Mouse (Mus musculus) embryo, embryonic 10.5 days (tissue): ENCODE data around the gene Gm10972.
"Not testable (repeated sequence)": the region's sequence is repeated elsewhere in the genome, so short reads cannot be mapped to it uniquely, and the experiment has no call there.

ENCODE experiments used
- DNase-seq: peaks from one replicate; pipeline ENCODE4 v3.0.0-alpha.2; 2015; ENCODE audit warnings: low spot score

Gm10972 gene

DNA sequence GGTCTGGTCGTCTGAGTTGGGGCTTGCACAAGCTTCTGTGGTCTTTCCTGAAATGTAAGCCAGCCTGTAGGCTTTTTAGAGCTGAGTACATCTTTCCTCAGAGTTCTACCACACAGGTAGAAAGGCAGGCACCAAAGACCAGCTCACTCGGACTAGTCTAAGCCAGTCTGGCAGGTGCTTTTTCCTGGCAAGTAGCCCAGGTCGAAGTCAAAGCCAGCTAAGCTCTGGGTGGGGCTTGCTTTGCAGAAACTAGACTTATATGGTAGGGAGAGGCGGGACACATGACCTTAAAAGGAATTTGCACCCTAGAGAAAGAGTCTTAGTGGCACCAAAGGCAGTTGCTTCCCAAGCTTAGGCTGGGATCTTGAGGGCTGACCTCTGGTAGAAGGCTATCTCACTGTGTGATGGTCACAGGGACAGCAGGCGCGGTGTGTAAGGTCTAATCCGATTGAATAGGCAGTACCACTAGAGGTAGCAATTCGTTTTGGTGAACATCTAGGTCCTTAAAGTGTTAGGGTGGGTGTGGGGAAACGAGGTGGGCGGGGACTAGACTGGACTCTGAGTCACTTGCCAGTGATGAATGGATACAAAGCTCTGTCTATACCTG is 16.3 kb downstream of the Gm10972 start:
- DNase-seq = peak; percentile 3

DNA sequence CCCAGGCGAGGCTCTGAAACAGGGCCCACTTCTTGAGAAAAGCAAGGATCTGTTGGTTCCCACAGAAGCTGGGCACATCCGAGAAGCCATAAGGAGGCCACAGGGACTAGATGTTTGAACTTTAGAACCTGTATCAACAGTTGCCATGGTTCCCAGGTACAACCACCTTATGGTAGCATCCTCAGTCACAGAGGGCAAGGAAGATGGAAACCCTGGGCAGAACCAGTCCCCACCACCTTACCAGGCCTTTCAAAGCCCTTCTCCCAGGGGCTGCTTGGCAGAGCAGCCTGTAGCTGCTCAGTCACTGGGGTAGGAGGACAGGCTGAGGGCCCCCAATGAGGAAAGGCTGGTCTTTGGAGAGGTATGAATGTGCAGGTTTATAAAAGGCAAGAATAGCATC is 17.9 kb downstream of the Gm10972 start:
- DNase-seq = not testable (repeated sequence)

DNA sequence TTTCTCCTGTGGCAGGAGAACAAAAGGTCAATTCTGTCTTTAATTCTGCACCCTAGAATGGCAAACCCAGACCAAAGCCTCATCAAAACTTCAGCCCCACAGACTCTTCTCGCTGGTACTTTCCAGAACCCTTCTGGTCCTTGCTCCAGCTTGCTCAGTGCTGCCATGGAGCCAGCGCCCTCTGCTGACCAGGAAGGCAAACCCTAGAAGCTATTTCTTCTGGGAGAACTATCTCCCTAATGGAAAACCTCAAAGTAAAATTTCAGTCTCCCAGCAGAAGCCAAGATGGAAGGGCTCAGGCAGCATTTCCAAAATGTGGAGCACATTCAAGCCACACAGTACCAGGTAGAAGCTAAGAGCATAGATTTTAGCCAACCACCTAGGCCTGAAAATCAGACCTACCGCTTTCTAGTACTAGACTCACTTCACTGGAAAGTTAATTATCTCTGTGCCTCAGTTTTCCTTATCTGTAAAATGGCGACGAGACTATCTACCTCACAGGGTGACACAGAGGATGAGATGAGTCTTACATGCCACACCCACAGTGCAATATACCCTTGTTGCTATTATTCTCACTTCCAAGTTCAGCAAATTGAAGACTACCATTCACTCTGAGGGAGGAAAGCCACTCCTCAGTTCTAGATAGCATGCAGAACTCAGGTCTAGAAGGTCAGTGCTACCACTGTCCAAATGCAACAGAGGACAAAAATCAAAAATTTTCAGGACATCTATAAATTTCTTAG is 22.3 kb downstream of the Gm10972 start:
- DNase-seq = not testable (repeated sequence)

DNA sequence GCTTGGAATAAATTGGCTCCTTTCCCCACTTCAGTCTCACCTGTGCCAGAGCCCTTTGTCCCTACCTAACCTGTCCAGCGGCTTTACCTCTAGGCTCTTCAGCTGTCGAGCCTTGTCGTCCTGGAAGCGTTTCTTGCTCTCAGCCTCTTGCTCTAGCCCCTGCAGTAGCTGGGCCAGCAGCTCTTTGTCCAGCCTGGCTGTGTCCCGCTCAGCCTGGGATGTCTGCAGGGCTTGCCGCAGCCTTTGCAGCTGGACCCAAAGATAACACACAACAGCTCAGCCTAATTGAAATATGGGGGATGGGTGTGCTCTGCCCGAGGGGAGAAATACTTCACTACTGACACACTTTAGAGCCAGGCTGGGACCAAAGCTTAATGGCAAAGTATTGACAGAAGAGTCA is 23.0 kb downstream of the Gm10972 start:
- DNase-seq = peak; percentile 30

DNA sequence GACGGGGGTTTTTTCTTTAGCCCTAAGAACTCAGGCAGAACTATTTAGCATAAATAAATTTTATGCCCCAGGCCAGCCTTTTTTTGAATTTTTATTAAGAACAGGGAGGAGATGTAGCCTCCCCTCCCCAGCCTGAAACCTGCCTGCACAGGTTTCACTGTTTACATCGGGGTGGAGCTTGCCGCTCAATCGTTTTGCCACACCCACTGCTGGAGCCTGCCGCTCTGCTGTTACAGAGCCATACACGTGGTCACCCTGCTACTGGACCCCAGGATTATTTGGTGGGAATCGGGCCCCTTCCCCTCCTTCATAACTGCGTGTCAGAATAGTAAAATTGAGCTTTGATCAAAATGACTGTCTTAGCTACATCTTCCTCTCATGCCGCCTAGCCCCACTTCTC is 32.2 kb downstream of the Gm10972 start:
- not testable (repeated sequence) for DNase-seq

DNA sequence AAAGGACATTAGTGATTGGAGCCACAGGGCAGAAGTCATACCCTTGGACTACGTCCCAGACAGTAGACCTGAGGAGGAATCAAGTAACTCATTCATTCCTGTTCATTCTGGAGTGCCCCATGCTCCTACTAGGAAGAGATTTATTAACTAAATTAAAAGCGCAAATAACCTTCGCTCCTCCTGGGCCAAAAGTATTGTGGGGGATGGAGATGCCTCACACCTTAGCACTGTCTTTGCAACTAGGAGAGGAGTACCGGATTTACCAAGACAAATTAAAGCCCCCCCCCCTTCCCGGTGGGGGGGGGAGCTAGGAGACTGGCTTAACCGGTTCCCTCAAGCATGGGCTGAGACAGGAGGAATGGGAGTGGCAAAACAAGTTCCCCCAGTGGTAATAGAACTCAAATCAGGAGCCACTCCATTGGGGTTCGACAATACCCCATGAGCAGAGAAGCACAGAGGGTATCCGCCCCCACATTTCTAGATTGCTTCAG is 36.5 kb downstream of the Gm10972 start:
- no peak for DNase-seq

DNA sequence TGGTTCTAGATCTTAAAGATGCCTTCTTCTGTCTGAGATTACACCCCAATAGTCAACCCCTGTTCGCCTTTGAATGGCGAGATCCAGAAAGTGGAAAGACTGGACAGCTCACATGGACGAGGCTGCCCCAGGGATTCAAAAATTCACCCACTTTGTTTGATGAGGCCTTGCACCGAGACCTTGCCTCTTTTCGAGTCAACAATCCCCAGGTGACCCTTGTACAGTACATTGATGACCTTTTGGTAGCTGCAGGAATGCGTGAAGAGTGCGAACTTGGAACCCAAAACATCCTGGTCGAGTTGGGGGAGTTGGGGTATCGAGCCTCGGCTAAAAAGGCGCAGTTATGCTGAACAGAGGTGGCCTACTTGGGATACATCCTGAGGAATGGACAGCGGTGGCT is 37.1 kb downstream of the Gm10972 start:
- not testable (repeated sequence) for DNase-seq

DNA sequence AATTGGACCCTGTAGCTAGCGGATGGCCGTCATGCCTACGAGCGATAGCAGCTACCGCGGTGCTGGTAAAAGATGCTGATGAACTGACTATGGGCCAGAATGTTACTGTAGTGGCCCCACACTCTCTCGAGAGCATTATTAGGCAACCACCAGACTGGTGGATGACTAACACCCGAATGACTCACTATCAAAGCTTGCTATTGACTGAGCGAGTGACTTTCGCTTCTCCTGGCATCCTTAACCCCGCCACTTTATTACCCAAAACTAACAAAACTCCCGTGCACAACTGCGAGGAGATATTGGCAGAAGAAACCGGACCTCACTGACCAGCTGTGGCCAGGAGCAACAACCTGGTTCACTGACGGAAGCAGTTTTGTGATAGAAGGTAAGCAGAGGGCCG is 37.9 kb downstream of the Gm10972 start:
- DNase-seq = no peak

DNA sequence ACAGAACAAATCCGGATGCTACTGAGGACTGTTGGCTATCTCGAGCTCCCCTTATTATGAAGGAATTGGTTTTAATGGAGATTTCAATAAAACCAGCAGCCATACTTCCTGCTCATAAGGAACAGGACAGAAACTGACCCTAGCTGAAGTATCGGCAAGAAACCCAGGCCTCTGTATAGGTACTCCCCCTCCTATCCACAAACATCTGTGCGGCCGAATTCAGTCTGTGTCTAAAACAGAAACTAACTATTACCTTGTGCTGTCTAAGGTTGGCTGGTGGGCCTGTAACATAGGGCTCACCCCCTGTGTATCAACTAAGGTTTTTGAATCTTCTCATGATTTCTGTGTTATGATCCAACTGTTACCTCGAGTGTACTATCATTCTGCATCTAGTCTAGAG is 40.7 kb downstream of the Gm10972 start:
- no peak for DNase-seq

DNA sequence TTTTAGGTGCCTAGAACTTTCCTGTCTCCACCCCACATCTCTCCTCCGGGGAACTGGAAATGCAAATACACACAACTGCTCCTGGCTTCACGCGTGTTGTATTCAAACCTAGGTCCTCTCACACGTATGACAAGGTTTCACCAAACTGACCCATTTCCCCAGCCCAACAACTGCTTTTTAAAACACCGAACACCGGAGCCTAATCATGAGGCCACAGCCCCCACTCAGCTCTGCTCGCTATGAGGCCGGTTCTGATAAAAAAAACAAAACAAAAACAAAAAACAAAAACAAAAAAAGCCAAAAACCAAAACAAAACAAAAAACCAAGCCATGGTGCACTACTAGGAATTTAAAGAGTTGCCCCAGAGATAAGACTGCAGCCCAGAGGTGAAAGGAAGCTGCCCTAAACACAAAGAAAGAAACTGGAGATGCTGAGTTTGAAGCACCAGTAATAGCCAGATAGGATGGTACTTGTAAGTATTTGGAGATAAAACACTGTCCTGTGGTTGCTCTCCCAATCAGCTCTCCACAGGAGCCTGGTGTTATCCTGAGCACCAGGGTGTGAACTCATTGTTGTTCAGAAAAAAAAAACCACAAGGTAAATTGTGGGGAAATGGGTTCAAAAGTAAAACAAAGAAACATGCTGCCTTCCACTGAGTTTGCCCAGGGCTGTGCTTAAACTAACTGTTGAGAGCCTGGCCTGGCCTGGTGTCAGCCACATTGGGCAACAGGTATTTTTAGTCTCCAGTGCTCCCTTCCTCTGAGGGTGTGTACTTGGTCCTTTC is 43.3 kb downstream of the Gm10972 start:
- DNase-seq = not testable (repeated sequence)

DNA sequence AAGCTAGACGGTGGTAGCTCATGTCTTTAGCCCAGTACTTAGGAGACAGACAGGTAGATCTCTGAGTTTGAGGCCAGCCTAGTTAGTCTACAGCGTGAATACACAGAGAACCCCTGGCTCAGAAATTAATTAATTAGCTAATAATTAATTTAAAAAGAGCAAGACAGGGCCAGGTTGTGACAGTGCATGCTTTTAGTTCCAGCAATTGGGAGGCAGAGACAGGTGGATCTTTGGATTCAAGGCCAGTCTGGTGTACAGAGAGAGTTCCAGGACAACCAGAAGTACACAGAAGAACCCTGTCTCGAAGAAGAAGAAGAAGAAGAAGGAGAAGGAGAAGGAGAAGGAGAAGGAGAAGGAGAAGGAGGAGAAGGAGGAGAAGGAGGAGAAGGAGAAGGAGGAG is 45.8 kb downstream of the Gm10972 start:
- DNase-seq = not testable (repeated sequence)

DNA sequence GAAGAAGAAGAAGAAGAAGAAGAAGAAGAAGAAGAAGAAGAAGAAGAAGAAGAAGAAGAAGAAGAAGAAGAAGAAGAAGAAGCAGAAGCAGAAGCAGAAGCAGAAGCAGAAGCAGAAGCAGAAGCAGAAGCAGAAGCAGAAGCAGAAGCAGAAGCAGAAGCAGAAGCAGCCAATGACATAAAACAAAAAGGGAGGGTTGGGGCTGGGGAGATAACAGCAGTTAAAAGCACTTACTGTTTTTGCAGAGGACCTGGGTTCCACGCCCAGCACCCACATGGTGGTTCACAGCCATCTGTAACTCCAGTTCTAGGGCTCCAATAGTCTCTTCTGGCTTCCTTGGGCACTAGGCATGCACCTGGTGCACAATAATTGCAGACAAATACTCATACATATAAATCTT is 46.3 kb downstream of the Gm10972 start:
- not testable (repeated sequence) for DNase-seq

DNA sequence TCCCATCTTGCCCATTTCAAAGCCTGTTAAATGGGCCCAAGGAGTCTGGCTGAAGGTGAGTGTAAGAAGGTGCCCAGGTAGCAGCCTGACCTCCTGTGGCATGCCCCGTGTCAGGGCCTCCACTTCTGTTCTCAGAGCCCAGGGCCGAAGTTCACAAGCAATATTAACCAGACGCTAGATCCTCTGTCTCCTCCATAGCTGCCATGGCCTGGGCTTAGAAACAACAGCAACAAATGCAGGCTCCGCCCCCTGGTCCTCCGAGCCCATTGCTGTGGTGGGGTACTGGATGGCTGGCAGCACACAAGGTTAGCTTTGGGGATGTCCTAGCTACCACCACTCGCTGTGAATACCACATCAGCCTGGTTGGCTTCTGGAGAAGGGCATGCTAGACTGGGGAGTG is 47.2 kb downstream of the Gm10972 start:
- DNase-seq = not testable (repeated sequence)

DNA sequence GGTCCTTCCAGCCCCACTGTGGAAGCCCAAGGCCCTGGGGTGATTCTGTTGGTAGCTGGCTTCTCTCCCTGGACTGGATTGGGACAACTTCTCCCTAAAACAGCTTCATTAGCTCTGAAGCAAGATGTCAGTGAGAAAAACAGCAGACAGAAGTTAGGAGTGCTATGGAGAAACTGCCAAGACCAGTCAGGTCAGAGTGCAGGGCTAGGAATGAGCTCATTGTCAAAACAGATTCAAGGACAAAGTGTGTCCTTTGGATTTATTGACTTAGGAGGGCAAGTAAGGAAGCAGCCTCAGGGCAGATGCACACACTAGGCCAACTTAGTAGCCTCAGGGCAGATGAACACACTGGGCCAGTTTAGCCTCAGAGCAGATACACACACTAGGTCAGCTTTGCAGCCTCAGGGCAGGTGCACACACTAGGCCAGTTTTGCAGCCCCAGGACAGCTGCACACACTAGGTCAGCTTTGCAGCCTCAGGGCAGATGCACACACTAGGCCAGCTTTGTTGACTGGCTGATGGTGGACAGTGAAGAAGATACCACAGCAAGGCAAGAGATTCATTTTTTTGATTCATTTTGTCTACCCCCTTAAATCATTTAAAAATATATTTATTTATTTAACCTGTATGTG is 47.8 kb downstream of the Gm10972 start:
- no peak for DNase-seq

DNA sequence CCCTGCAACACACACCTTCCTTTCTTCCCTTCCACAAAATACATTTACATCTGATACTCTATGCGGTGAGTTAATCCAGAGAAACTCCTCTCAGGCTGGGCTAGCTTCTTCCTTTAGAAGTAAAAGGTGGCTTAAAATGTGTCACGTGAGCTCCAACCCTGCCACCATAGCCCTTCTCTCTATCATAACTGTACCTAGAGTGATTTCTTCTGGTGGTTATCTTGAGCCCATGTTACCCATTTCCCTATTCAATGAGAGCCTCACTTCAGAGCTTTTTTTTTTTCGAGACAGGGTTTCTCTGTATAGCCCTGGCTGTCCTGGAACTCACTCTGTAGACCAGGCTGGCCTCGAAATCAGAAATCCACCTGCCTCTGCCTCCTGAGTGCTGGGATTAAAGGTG is 48.8 kb downstream of the Gm10972 start:
- DNase-seq = not testable (repeated sequence)
